Mouse (Mus musculus): ENCODE data around the gene Glo1.

The Glo1 gene

GRCm38 (mm10) chr17:30612075-30612859 lies 14.4 kb downstream of the Glo1 start:
- DNase-seq (ENCODE audit: low spot score), result peak; percentile 100

DNA sequence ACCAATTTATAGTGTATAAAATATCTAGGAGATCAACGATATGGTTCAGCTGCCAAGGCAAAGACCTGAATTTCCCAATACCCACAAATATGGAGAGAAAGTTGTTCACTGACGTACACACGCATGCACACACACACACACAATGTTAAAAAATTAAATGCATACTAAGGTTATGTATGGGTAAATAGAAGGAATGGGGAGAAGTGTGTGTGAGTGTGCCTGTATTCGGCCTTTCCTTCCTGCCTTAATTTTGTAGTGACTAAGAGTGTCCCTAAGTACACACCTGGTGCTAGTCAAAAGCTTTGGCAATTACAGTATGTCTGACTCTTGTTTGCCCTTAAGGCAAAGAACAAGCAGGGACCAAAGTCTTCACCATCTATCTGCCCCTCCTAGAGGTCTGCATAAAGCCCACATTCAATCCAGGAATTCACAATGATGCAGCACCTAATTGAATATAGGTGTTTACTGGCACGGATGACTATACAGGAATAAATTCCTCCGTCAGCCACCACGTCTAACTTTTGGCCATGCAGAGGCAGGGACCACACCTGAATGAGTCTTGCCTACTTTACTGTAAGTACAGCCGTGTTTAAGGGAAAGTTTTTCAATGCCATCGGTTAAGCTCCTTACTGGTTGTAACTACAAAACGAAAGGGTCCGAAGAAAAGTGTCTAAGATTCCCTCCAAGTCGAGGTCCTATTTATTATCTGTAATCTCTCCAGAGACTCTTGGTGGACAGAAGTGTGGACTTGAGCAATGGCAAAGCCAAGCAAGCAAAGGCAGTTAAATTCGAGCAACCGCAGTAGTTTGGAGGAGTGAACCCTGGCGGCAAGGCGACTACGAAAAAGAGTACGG lies 15.2 kb downstream of the Glo1 start:
- DNase-seq (ENCODE audit: low spot score), result no peak

- DNase-seq (ENCODE audit: low spot score), result no peak
Measured at GRCm38 (mm10) chr17:30610739-30611138, 15.9 kb downstream of the Glo1 start.

- DNase-seq (ENCODE audit: low spot score), result no peak
Measured at GRCm38 (mm10) chr17:30609980-30610307, 16.7 kb downstream of the Glo1 start.

- DNase-seq (ENCODE audit: low spot score), result peak; percentile 50
Measured at GRCm38 (mm10) chr17:30609305-30609979, 17.2 kb downstream of the Glo1 start.

- no peak for DNase-seq (ENCODE audit: low spot score)
Measured at GRCm38 (mm10) chr17:30607909-30608495, 18.7 kb downstream of the Glo1 start.

DNA sequence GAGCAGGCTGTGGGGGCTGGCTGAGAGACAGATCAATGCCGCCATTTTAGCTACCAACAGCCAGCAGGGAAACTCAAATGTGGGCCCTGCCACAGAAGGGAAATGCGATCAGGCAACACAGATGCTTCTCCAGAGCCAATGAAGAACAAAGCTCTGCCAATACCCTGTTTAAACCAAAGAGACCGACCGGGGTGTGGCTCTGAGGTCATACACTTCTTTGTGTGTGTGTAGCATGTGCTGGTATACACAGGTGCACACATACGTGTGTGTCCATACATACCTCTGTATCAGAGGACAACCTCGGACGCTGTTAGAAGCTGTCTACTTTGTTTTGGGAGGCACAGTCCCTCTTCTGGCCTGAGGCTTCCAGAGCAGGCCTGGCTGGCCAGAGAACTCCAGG lies 19.3 kb downstream of the Glo1 start:
- DNase-seq (ENCODE audit: low spot score), result no peak

GRCm38 (mm10) chr17:30606634-30607081 lies 20.0 kb downstream of the Glo1 start:
- no peak for DNase-seq (ENCODE audit: low spot score)

DNA sequence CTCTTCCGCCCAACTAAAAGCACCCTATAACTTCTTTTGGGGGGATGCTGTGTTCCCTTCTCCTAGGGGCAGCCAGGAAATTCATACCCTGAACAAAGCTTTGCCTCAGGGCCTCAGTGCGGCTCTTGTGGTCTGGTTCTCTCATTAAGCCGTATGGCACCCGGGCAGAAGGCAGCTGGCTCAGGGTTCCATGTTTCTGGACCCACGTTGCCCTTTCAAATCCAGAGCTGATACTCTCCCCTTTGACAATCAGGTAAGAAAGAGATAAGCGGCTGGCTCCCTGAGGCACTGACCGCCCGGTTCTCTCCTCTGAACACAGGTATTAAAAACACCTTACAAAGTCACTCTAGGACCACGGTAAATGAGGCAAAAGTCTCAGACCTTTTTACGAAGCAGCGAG lies 20.5 kb downstream of the Glo1 start:
- no peak for DNase-seq (ENCODE audit: low spot score)

GRCm38 (mm10) chr17:30605001-30605400 lies 21.7 kb downstream of the Glo1 start:
- no peak for DNase-seq (ENCODE audit: low spot score)

GRCm38 (mm10) chr17:30604296-30604695 lies 22.4 kb downstream of the Glo1 start:
- DNase-seq (ENCODE audit: low spot score), result no peak

GRCm38 (mm10) chr17:30602175-30602574 lies 24.5 kb downstream of the Glo1 start:
- DNase-seq (ENCODE audit: low spot score), result no peak

- DNase-seq (ENCODE audit: low spot score), result no peak
Measured at GRCm38 (mm10) chr17:30598300-30598699, 28.4 kb downstream of the Glo1 start.

GRCm38 (mm10) chr17:30597786-30598185 lies 28.9 kb downstream of the Glo1 start:
- no peak for DNase-seq (ENCODE audit: low spot score)

GRCm38 (mm10) chr17:30594846-30595245 lies 31.8 kb downstream of the Glo1 start:
- DNase-seq (ENCODE audit: low spot score), result no peak

DNA sequence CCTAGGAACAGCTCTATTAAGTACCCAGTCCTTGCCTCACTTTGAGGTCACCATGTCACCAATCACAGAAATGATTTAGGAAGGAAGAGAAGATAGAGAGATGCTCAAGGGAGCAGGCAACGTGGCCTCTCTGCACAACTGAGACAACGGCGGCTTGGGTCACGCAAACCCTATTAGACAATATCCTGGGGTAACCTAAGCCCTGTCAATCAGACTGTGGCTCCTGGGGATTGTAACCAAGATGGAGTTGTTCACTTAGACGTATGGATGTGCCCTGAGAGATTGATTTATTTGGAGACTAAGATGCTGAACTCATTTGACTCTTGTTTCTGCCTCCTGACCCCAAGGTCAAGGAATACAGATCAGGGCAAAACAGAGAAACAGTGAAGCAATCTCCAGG lies 32.3 kb downstream of the Glo1 start:
- no peak for DNase-seq (ENCODE audit: low spot score)

DNA sequence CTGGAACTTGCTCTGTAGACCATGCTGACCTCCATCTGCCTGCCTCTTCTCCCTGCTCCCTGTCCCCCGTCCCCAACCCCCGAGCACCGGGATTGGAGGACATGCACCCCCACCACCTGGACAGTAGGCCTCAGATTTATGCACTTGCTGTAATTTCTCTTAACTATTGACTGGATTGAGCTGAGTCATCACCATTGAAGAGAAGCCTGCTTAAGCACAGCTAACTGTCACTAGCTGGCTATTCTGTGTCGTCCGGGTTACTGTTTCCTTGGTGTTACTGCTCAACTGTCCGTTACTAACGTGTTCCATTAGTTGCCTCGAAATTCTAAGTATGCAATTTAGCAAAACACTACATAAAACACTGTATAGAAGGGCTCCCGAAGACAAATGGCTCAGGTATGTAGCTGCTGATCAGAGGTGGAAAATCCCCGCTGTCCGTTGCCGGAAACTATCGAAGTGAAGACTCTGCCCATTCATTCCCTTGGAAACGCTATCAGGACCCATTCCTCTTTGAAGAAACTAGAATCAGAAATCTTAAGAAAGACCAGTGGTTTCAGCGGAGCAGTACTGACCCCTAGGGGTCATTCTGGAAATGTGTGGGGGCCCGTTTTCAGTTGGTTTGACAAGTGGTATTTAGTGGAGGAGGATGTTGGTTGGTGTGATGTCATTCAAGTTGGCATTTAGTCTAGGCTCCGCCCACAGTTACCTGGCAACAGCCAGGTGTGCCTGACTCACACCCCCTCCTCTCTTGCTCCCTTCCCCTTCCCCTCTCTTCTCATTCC lies 36.1 kb downstream of the Glo1 start:
- no peak for DNase-seq (ENCODE audit: low spot score)

DNA sequence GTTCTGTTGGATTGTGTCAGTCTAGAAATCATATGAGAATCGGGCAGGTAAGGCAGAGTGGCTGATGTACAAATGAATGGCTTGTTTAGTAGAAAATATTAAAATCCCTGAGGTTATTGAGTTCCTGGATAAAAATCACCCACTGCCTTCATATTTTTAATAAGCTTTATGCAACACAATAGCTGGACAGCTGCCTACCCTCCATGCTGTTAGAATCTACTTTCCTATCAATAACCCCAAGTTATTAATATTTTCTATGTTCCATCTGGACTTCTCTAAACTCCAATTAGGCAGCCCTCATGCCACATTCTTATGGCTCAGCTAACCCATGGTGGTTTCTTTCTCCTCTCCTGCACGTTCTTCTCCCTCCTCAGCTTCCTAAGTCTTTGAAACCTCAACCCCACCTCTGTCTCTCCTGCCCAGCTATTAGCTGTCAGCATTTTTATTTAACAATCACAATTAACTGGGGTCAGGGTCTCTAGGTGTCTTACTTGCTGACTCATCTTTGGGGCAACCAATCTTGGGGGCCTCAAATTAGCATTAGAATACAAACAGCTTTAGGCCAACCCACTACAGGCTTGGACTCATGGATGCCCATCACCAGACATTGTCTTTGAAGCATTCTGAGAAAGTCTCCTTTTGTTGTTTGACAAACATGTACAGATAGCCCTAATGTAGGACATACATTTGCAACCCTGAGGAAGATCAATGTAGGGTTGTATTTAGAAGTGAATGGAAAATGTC lies 43.2 kb downstream of the Glo1 start:
- peak; percentile 53 for DNase-seq (ENCODE audit: low spot score)

DNA sequence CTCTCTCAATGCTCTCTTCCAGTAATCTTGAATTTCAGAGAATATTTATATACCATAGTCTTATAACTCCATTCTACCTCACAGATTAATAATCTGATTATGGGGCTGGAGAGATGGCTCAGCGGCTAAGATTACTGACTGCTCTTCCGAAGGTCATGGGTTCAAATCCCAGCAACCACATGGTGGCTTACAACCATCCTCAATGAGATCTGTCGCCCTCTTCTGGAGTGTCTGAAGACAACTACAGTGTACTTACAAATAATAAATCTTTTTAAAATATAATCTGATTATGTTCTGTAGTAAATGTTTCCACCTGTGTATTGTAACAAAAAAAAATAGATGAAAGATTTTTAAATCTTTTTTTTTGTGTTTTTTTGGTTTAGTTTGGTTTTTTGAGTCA lies 44.4 kb downstream of the Glo1 start:
- no peak for DNase-seq (ENCODE audit: low spot score)

DNA sequence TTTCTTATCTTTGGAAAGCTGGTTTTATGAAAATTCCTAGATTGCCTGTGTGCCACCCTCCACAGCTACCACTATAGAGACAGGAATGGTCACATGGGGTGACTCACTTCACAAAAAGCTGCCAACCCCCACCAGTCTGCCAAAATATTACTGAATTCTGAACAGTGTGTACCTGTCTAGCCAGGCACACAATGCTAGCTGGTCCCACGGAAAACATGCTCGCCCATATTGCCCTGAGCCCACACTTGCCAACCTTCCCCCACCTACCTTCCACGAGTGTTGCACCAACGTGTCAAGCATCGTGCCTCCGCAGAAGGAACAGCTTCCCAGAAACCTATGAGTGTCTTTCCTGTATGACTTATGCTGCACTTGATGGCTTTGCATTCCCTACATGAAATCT lies 45.5 kb downstream of the Glo1 start:
- DNase-seq (ENCODE audit: low spot score), result peak; percentile 89

DNA sequence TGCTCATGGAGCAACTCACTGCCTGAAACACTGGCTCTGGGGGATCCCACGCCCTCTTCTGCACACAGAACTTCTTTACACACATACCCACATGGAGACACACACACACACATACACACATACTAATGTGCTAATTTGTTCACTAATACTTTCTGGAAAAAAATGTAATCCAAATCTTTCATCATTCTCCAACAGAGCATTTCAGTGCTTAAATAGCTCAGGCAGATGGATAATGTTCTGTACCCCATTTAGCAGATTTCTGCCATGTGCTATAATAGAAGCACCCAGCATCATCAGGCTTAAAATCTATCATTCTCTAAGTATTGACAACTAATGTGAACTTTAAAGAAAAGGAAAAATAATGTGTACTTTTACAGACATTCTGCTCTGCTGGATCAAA lies 45.9 kb downstream of the Glo1 start:
- DNase-seq (ENCODE audit: low spot score), result peak; percentile 77
